Mouse (Mus musculus) stomach, postnatal 0 days (tissue): ENCODE measurements at regions not wholly inside any gene's neighbourhood (a gene's known extent, or its start where the extent isn't known, plus 50 kb on each side); places are given as distances from the start of the nearest gene placed in this dataset.

Experiments used
- ATAC-seq: fragments of 200-750 bp; cut with Nextera tagmentation; 2 replicates; pipeline ENCODE4 v1.8.0; 2017; ENCODE audit not compliant: low FRiP score, low TSS enrichment
- DNase-seq: peaks from one replicate; pipeline ENCODE4 v3.0.0-alpha.2; 2016; ENCODE audit warnings: low spot score
- H3K27ac ChIP-seq: fragments of 300-500 bp; sonication (generic); replicated peaks from 2 replicates; pipeline ENCODE4 v1.5.1; 2014; ENCODE audit warnings: mild to moderate bottlenecking, control low read depth
- H3K27me3 ChIP-seq: fragments of 300-500 bp; sonication (generic); 2 replicates; pipeline ENCODE4 v1.6.1; 2014; ENCODE audit warnings: low read length; ENCODE audit not compliant: control insufficient read depth, insufficient read depth
- H3K36me3 ChIP-seq: fragments of 300-500 bp; sonication (generic); 2 replicates; pipeline ENCODE4 v1.6.1; 2014; ENCODE audit warnings: low read length, mixed read lengths; ENCODE audit not compliant: control insufficient read depth, insufficient read depth
- H3K4me1 ChIP-seq: fragments of 300-500 bp; sonication (generic); replicated peaks from 2 replicates; pipeline ENCODE4 v1.6.1; 2014; ENCODE audit warnings: antibody characterized with exemption; ENCODE audit not compliant: control insufficient read depth, insufficient read depth
- H3K4me2 ChIP-seq: fragments of 300-500 bp; sonication (generic); replicated peaks from 2 replicates; pipeline ENCODE4 v1.6.1; 2014; ENCODE audit warnings: low read depth, mild to moderate bottlenecking, control low read depth, moderate library complexity
- H3K4me3 ChIP-seq: fragments of 300-500 bp; sonication (generic); 2 replicates; pipeline ENCODE4 v1.5.1; 2014; ENCODE audit warnings: low read depth, low read length, control low read depth
- H3K9ac ChIP-seq: fragments of 300-500 bp; sonication (generic); 2 replicates; pipeline ENCODE4 v1.6.1; 2014; ENCODE audit warnings: mild to moderate bottlenecking, low read length, control low read depth, mixed read lengths
- H3K9me3 ChIP-seq: fragments of 300-500 bp; sonication (generic); 2 replicates; pipeline ENCODE4 v1.6.1; 2016; ENCODE audit warnings: low read length; ENCODE audit not compliant: control insufficient read depth
- CTCF ChIP-seq: IDR thresholded peaks from 2 replicates; pipeline ENCODE4 v1.5.1; 2016; ENCODE audit warnings: antibody characterized with exemption, low read depth, mild to moderate bottlenecking, moderate library complexity
- EP300 ChIP-seq: optimal IDR thresholded peaks from 2 replicates; pipeline ENCODE3; 2016; ENCODE audit warnings: antibody characterized with exemption
- WGBS: fragments of 180-500 bp; shearing (Covaris S2); extraction: QIAGEN DNeasy Blood & Tissue Kit; methylation state at CpG from one replicate; pipeline ENCODE4 v1.1.7; 2014; 5-methylcytosine and 5-hydroxymethylcytosine counted together

GRCm38 (mm10) chr17:93460409-93460808 lies 261.6 kb downstream of the Adcyap1 start:
- ATAC-seq (no peak), DNase-seq (no peak)
- Histone ChIP-seq H3K36me3 (no peaks in the 10 kb centered on the region), H3K4me1 (no peaks in the 10 kb centered on the region), H3K4me3 (no peak overlapping the region), H3K9ac (no peak overlapping the region), H3K9me3 (no peaks in the 10 kb centered on the region), H3K4me2 (no peak overlapping the region), H3K27me3 (no peaks in the 10 kb centered on the region), H3K27ac (no peak overlapping the region)
- no peak for TF ChIP-seq EP300
- no peak for TF ChIP-seq CTCF
- WGBS, result 75% methylated on average over 2 of the region's 2 CpGs

GRCm38 (mm10) chr17:93463621-93464211 lies 264.9 kb downstream of the Adcyap1 start:
- H3K36me3 ChIP-seq, result no peaks in the 10 kb centered on the region
- no peak overlapping the region for H3K27ac ChIP-seq
- no peaks in the 10 kb centered on the region for H3K9me3 ChIP-seq
- H3K4me3 ChIP-seq, result no peak overlapping the region
- 81% methylated on average over 3 of the region's 3 CpGs for WGBS
- no peak overlapping the region for H3K4me2 ChIP-seq
- no peak for DNase-seq
- H3K9ac ChIP-seq, result no peak overlapping the region
- TF ChIP-seq EP300 (no peak), CTCF (no peak)
- ATAC-seq, result no peak
- H3K27me3 ChIP-seq, result no peaks in the 10 kb centered on the region
- no peaks in the 10 kb centered on the region for H3K4me1 ChIP-seq

DNA sequence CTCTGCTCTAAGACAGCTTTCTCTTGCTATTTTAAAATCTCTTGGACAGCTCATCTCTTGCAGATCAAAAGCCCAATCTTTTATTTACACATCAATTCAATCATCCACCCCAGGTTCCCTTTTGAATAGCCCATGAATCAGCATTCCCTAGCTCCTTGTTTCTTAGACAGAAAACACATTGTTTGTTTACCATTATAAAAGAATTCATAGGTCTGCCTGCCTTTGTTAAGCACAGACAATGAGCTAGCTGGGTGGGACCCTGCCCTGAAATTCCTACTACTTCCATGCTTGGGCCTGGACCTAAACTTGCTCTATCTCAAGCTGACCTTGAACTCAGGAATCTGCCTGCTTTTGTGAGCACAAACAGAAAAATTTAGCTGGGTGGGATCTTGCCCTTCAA lies 283.6 kb downstream of the Adcyap1 start:
- Histone ChIP-seq H3K9ac (no peak overlapping the region), H3K36me3 (no peaks in the 10 kb centered on the region), H3K4me1 (no peaks in the 10 kb centered on the region), H3K9me3 (no peaks in the 10 kb centered on the region), H3K27ac (no peak overlapping the region), H3K4me2 (no peak overlapping the region), H3K4me3 (no peak overlapping the region), H3K27me3 (no peaks in the 10 kb centered on the region)
- no peak for ATAC-seq
- no peak for TF ChIP-seq CTCF
- TF ChIP-seq EP300, result no peak
- no peak for DNase-seq

GRCm38 (mm10) chr17:93484540-93484939 lies 285.7 kb downstream of the Adcyap1 start:
- ATAC-seq, result peak; percentile 53
- H3K4me1 ChIP-seq, result no peaks in the 10 kb centered on the region
- no peaks in the 10 kb centered on the region for H3K36me3 ChIP-seq
- no peak overlapping the region for H3K27ac ChIP-seq
- H3K27me3 ChIP-seq, result no peaks in the 10 kb centered on the region
- no peaks in the 10 kb centered on the region for H3K9me3 ChIP-seq
- TF ChIP-seq EP300, result no peak
- TF ChIP-seq CTCF, result no peak
- H3K9ac ChIP-seq, result no peak overlapping the region
- 37% methylated on average over 1 of the region's 1 CpGs for WGBS
- H3K4me3 ChIP-seq, result no peak overlapping the region
- DNase-seq, result no peak
- H3K4me2 ChIP-seq, result no peak overlapping the region

DNA sequence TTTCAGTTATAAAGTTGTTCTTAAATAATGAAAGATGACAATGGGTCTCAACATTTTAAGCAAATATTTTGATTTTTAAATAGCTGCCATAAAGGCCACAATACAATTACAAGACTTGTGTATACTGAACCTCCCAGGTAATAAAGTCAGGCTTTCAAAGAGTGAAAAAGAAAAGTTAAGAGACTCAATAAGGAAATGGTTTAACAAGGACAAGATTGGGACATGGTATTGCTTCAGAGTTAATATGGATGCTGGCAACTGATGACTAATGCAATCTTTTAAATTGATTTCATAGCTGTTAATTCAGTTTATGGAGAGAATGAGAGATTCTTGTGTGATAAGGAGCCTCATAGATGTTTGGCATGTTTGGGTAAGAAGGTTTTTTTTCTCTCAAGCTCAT lies 287.6 kb downstream of the Adcyap1 start:
- Histone ChIP-seq H3K9ac (no peak overlapping the region), H3K4me3 (no peak overlapping the region), H3K36me3 (no peaks in the 10 kb centered on the region), H3K27me3 (no peaks in the 10 kb centered on the region), H3K9me3 (no peaks in the 10 kb centered on the region), H3K4me1 (no peaks in the 10 kb centered on the region), H3K27ac (no peak overlapping the region), H3K4me2 (no peak overlapping the region)
- ATAC-seq (no peak), DNase-seq (no peak)
- TF ChIP-seq CTCF (no peak), EP300 (no peak)

- Histone ChIP-seq H3K36me3 (no peaks in the 10 kb centered on the region), H3K9me3 (no peaks in the 10 kb centered on the region), H3K4me1 (no peaks in the 10 kb centered on the region), H3K27ac (no peak overlapping the region), H3K4me3 (no peak overlapping the region), H3K9ac (no peak overlapping the region), H3K4me2 (no peak overlapping the region), H3K27me3 (no peaks in the 10 kb centered on the region)
- ATAC-seq, result no peak
- no peak for DNase-seq
- 55% methylated on average over 4 of the region's 4 CpGs for WGBS
- no peak for TF ChIP-seq EP300
- TF ChIP-seq CTCF, result no peak
These were observed 291.3 kb downstream of the Adcyap1 start for GRCm38 (mm10) chr17:93489988-93490732.
